Mouse (Mus musculus): ENCODE results near the gene Spx.

The Spx gene

DNA sequence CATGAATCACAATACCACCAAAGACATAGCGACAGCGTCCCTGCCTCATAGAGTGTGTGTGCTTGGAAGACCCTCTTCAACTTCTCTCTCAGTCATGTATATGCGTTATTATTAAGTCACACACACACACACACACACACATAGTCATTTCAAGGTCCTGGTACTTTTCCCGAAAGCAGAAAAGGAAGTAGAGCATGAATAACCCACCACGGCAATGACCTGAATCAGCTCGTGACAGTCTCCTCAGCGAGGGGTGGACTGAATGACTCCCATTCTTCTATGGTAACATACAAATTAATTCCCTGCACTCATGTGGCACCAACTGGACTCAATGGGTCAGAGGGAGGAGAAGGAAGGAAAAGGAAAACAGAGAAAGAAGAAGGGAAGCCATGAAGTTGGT, 11.7 kb downstream of the Spx start:
- intact Hi-C loops (cut with DNase I), result no loop called here

DNA sequence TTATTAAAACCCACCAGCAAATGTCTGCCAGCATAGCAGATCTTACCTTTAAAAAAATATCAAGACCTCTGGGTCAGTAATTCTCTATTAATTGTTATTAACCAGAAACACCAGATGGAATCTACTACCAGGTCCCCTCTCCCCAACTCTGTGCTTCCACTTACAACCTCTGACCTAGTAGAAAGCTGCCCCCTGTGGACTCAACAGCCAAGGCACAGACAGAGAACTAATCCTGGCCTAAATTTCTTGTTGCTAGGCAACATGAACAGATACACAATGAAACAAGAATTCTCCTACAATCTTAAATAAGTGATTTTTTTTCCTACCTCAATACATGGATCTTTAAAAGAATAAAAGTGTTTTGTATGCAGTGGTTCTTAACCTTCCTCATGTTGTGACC, 15.8 kb downstream of the Spx start:
- intact Hi-C loops (cut with DNase I), result no loop called here

DNA sequence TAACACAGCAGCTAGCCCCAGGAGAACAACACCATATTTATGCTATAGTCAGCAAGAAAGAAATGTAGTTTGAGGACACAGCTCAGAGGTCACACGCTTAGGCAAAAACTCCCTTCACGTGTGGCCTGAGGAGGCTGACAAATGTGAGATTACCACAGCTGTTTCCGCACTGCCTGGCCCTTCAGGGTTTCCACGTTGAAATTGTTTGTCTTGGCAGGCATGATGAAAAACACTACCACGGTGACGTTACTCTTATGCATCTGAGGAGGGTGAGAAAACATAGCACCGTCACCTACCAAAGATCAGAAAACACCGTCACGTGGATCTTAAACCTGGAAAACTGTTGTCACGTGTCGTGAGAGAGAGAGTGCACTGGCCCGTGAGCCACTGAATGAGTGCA, 38.1 kb downstream of the Spx start:
- intact Hi-C loops (cut with DNase I), result no loop called here

DNA sequence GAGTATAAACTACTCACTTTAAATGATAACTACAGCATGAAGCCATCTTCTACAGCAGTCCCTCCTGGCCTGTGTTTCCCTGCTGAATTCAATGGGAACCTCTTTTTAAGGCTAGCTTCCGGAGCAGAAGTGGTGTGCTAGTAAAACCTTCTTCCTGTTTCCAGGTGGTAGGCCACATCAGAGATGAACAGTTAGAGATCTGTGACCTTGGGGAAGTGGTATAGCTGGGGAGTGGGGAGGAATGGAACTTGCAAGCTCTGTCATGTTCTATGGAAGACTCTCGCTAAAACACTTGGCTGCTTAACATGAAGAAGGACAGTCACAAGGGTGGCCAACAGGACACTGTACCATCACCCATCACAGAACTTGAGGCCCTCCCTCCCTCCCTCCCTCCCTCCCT, 40.1 kb downstream of the Spx start:
- intact Hi-C loops (cut with DNase I), result no loop called here

DNA sequence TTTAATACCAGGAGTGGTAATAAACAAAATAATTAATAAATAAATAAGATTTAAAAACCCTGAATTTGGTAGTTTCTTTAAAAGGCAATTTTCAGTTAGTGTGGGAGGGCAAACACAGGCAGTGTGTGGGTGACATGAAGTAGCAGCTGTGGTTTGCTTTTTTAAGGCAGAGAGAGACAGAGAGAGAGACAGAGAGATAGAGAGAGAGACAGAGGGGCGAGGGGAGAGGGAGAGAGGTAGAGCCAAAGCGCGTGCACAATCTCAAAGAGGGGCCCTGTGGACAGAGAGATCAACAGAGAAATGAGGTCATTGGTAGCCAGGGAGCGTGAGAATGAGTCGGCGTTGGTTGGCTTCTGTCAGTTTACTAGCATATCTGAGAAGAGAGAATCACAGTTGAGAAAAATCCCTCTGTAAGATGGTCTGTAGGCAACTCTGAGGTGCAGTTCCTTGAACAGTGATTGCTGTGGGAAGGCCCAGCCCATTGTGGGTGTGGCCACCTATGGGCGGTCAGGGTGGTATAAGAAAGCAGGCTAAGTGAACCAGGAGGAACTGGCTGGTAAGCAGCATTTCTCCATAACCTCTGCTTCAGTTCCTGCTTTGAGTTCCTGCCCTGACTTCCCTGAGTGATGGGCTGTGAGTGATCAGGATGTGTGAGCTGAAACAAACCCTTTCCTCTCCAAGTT, 42.2 kb downstream of the Spx start:
- intact Hi-C loops (cut with DNase I), result no loop called here

DNA sequence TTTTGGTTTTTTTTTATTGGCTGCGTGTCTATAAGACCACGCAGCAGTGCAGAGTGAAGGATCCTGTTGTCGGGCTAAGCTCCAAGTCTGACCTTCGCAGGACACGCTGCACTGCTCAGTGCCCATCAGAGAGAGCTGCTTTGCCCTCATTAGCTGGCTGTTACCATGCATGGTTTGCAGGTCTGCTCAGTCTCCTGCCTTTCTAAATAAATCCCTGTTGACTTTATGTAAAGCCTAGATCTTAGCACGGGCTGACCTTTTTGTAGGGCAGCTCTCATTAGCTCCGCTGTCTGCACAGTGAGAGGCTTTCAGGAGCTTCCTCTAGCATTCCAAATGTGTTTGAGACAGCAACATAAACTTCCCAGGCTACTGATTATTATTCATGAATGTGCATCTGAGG, 44.8 kb downstream of the Spx start:
- intact Hi-C loops (cut with DNase I), result no loop called here

DNA sequence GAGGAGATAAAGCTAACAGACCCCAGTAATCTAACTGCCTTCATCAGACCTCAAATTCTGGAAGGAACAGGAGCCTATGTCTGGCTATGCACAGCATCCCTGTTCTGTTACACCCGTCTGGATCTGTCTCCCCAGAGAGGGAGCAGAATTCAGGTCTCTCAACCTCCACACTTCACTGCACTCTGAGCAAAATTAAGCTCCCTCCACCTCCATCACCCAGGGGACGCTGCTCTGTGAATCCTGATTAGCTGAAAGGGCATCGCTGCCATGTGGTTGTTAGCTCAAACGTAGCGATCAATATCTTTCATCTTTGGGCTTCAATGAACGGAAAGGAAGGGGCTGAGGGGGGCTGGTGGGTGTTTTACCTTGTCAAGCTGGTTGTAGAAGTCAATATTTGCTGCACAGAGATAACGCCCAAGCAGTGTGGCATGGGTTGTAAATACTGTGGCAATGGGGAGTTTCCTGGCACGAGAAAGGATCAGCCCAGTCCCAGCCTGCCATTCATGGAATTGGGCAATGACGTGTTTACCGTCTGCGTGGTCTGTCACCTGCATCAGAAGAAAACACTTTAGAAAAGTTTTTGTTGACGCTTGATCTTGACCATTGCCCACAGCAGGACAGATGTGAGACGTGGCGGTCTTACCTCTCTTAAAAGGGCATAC, 45.9 kb downstream of the Spx start:
- intact Hi-C loops (cut with DNase I), result no loop called here

DNA sequence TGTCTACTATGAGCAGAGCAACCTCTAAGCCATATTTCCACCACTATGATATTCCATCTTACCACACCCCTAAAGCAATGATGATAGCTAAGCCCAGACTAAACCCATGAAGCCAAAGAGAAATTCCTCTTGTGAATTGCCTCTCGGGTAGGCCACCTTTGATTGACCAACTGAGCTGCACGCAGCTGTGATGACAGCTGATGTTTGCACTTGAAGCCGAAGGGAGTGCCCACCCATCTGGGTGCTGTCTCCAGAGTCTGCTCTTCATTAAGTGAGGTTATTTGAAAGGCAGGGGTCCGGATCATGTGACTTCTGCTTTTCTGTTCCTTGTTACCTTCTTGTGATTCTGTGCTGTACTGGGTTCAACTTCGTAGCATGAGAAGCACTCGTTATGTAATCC, 49.0 kb downstream of the Spx start:
- intact Hi-C loops (cut with DNase I), result no loop called here

Measured in adrenal gland (tissue).